Mouse (Mus musculus): ENCODE results near the gene Dlg3.

Dlg3 gene

DNA sequence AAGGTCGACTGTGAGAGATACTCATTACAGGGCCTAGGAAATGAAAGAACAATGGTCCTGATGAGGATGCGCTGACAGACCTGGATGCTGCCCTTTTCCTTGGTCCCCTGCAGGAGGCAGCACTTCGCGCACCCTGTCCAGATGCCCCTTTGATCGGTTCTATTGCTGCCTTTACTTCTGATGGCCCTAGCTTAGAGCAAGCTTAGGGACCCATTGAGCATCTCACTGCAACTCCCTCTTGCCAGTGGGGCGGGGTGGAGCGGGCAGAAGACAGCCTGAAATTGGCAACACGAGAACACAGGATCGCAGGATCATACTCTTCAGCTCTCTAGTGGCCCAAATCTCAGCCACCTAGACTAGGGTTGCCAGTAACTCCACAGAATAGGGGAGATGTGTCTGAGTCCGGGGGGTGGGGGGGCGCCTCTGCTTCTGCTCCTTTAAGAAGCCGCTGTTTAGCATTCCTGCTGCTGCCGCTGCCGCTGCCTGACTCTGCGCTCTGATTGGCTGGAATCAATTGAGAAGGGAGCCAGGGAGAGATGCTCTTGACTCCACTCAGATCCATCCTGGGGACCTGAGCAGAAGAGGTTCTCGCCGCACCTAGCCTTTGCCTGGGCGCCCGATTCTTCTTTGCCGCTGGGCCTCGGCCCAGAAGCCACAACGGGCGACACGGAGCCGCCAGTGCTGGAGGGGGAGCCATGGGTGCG is at the start of gene Dlg3:
Gene Dlg3, plus strand, starts transcription at position 542 of the 704 bp plus-strand sequence.
- DNase-seq (ENCODE audit: low spot score in 2 of 2): peak; percentile 59 to 64

DNA sequence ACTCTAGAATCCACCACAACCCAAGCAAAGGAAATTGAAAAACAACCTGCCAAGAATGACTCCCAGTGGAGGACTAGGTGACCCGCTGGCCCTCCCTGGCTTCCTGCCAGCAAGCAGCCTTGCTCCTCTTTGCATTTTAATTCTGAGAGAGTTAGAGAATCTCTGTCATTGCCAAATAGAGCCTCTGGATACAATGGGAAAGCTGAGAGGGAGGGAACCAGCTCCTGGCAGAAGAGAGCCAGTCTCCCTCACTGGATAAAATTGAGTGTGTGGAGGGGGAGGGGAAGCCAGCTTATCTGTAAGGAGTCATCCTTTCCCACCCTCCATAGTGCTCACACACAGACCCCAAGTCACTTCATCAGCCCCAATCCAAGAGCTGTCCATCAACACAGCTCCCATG is 38.6 kb upstream of the Dlg3 start:
- DNase-seq (ENCODE audit: low spot score in 2 of 2): no peak

DNA sequence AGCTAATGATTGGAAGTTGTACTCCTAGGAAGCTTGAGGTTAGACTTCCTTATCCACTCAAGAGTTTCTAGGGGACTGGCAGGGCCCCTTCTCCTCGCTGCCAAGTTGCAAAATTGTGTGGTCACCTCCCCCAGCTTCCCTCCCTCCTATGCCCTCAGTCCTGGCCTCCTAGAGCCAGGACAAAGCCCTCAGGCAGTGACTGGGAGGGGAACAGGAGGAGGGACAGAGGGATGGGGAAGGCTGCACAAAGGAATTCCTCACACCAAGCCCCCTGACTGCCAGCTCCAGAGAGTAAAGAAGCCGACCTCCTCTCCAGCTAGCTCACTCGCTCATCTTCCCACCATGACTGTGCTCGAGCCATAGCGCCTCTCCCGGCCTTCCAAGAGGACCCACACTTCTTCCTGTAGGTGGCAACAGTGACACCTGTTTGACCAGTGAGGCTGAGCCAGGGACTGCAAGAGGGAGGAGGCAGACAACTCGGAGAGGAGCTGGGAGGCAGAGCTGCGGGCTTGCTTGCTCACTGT is 37.8 kb upstream of the Dlg3 start, which contains the start of gene Gdpd2:
Gene Gdpd2, plus strand, starts transcription at position 209 of the 524 bp plus-strand sequence.
- DNase-seq (ENCODE audit: low spot score in 2 of 2): no peak

- DNase-seq (ENCODE audit: low spot score in 2 of 2): no peak
These were observed 37.3 kb upstream of the Dlg3 start for GRCm38 (mm10) chrX:100730266-100730665.

DNA sequence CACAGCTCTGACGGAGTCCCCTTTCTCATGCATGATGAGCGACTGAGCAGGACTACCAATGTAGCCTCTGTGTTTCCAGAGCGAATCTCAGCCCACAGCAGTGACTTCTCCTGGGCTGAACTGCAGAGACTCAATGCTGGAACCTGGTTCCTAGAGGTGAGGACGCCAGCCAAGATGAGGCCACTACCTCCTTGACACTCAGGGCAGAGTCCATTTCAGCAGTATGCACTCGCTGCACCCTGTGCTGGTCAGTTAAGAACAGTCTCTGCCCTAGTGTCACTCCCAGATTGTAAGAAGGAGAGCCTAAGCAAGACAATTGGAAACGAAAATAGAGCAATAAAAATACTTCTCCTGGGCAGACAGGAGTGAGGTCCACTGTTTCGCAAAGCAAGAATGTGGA is 33.2 kb upstream of the Dlg3 start:
- DNase-seq (ENCODE audit: low spot score in 2 of 2): no peak

DNA sequence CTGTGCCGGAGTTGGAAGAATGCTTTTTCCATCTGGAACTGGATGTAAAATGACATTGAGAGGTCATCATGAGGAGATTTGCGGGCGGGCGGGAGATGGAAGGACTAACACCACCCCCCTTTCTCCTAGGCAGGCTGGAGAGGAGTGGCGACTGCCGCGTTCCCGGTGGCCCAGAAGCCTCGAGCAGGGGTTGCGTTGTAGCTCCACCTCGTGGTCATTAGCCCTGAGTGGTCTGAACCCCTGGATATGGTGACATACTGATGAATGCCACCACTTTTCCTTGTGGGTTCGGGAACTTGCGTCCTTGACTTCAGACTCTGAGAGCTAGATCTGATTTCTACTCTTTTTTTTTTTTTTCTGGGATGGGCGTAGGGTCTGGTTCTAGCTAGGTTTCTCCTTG is 28.6 kb upstream of the Dlg3 start:
- peak; percentile 31 to 48 for DNase-seq (ENCODE audit: low spot score in 2 of 2)

- DNase-seq (ENCODE audit: low spot score in 2 of 2): no peak
These were observed 28.1 kb upstream of the Dlg3 start for GRCm38 (mm10) chrX:100739443-100739842.

- no peak for DNase-seq (ENCODE audit: low spot score in 2 of 2)
These were observed 26.7 kb upstream of the Dlg3 start for GRCm38 (mm10) chrX:100740785-100741184.

- peak; percentile 73 to 76 for DNase-seq (ENCODE audit: low spot score in 2 of 2)
These were observed 25.6 kb upstream of the Dlg3 start for GRCm38 (mm10) chrX:100741940-100742339.

- DNase-seq (ENCODE audit: low spot score in 2 of 2): no peak
These were observed 1.7 kb upstream of the Dlg3 start for GRCm38 (mm10) chrX:100765855-100766254.

DNA sequence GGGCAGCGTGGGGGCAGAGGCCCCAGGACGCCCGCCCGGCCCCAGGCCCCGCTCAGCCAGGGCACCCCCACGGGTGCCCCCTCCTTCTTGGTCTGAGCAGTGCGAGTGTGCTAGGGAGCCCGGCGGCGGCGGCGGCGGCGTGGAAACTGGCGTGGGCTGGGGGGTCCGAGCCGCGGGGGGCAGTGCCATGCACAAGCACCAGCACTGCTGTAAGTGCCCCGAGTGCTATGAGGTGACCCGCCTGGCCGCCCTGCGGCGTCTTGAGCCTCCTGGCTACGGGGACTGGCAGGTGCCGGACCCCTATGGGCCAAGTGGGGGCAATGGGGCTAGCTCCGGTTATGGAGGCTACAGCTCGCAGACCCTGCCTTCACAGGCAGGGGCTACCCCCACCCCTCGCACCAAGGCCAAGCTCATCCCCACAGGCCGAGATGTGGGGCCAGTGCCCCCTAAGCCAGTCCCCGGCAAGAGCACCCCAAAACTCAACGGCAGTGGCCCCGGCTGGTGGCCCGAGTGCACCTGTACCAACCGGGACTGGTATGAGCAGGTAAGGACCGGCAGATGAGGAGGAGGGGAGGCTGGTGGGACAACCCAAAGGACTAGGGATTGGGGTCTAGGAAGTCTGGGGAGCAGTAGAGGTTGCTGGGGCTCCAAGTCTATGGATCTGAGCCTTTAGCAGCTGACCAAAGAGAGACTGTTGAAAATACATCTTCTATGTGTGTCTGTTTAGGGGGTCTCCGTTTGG is 534 bp downstream of the Dlg3 start:
- no peak for DNase-seq (ENCODE audit: low spot score in 2 of 2)

- DNase-seq (ENCODE audit: low spot score in 2 of 2): no peak
These were observed 1.8 kb downstream of the Dlg3 start for GRCm38 (mm10) chrX:100769281-100769680.

GRCm38 (mm10) chrX:100774341-100774811 is 6.9 kb downstream of the Dlg3 start:
- no peak for DNase-seq (ENCODE audit: low spot score in 2 of 2)

GRCm38 (mm10) chrX:100775405-100775804 is 7.9 kb downstream of the Dlg3 start:
- DNase-seq (ENCODE audit: low spot score in 2 of 2): no peak

- DNase-seq (ENCODE audit: low spot score in 2 of 2): no peak
These were observed 9.0 kb downstream of the Dlg3 start for GRCm38 (mm10) chrX:100776494-100776893.

DNA sequence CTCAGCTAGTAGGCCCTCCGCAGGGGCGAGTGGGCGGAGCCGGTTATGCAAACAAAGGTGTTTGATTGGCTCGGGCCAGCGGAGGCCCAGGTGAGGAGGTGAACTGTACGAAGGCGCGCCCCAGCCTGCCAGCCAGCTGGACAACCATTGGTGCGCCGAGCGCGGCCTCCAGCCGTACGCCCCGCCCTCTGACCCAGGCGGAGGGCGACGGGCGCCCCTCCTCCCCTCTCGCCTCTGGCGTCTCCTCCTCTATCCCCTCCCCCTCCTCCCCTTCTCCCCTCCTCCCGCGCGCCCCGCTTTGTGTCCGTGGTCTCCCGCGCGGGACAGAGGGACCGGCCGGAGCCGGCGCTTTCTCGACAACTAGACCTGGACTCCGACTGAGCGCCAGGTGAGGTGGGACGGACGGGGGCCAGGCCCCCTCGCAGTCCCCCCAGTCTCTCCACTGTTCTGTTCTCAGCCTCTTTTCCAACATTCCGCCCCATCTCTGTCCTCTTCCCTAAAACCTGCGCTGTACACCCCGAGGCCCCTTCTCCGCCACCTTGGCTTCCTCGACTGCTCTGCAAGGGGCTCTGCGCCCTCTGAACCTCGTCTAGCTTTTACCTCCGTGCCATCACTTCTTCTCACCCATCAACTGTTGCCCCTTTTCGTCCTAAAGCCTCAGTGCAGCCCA is 9.6 kb downstream of the Dlg3 start:
- DNase-seq (ENCODE audit: low spot score in 2 of 2): no peak

- no peak for DNase-seq (ENCODE audit: low spot score in 2 of 2)
These were observed 10.2 kb downstream of the Dlg3 start for GRCm38 (mm10) chrX:100777655-100778234.

DNA sequence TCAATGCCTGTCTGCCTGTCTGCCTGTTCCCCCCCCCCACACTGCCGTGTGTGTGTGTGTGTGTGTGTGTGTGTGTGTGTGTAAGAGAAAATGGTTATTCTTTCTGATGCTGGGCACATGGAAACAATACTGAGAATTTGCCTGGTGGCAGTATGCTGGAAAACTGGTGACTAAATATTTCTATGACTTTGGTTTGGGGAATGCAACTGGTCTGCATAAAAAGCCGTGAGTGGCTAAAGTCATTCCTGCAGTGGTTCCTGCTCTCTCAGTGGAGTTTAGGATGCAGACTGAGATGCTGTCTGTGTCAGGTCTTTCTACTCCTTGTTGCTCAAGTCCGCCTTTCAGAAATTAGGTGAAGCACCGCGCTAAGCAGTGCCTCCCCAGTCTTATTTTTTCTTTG is 10.9 kb downstream of the Dlg3 start:
- DNase-seq (ENCODE audit: low spot score in 2 of 2): no peak

- no peak for DNase-seq (ENCODE audit: low spot score in 2 of 2)
These were observed 21.8 kb downstream of the Dlg3 start for GRCm38 (mm10) chrX:100789322-100789721.

GRCm38 (mm10) chrX:100796041-100796740 is 28.7 kb downstream of the Dlg3 start:
- DNase-seq (ENCODE audit: low spot score in 2 of 2): no peak

GRCm38 (mm10) chrX:100796741-100797090 is 29.2 kb downstream of the Dlg3 start:
- no peak for DNase-seq (ENCODE audit: low spot score in 2 of 2)
